Mouse (Mus musculus) C2C12 (cell line): ENCODE measurements around the gene Pard3b. TPM values are rescaled to one million over a fixed set of nuclear protein-coding genes. Genes with fewer than 3 reads are reported as not detected.

Source experiments
- H3K27me3 ChIP-seq: one replicate; pipeline ENCODE4 v1.6.1; 2011; ENCODE audit not compliant: control insufficient read depth, insufficient read depth, insufficient read length
- H3K36me3 ChIP-seq: one replicate; pipeline ENCODE4 v1.6.1; 2011; ENCODE audit not compliant: control insufficient read depth, insufficient read depth
- H3K4me3 ChIP-seq: one replicate; pipeline ENCODE4 v1.5.1; 2011; ENCODE audit warnings: mild to moderate bottlenecking, control low read depth; ENCODE audit not compliant: poor library complexity, insufficient read depth, severe bottlenecking
- H3K79me2 ChIP-seq: one replicate; pipeline ENCODE4 v1.6.1; 2011; ENCODE audit not compliant: control insufficient read depth, insufficient read depth
- H3K79me3 ChIP-seq: one replicate; pipeline ENCODE4 v1.6.1; 2011; ENCODE audit warnings: low read depth, control low read depth
- H3ac ChIP-seq: one replicate; pipeline ENCODE3; 2011; ENCODE audit warnings: low read depth; ENCODE audit not compliant: control insufficient read depth, insufficient read length
- MAX ChIP-seq: IDR thresholded peaks from one replicate; pipeline ENCODE4 v1.6.1; 2011; ENCODE audit warnings: mild to moderate bottlenecking, control low read depth
- USF1 ChIP-seq: IDR thresholded peaks from one replicate; pipeline ENCODE4 v1.6.1; 2011; ENCODE audit warnings: low read depth, mild to moderate bottlenecking, control low read depth, moderate library complexity
- polyA plus RNA-seq: library from polyadenylated mRNA; unstranded; fragments of >200 nt; fragmentation: generic; extraction: Trizol; gene quantifications from one replicate; pipeline ENCODE4 v1.2.1, GENCODE M21; 2012; ENCODE audit warnings: missing spikeins

Gene Pard3b
- polyA plus RNA-seq, 1 experiment, result 0.20 TPM

DNA sequence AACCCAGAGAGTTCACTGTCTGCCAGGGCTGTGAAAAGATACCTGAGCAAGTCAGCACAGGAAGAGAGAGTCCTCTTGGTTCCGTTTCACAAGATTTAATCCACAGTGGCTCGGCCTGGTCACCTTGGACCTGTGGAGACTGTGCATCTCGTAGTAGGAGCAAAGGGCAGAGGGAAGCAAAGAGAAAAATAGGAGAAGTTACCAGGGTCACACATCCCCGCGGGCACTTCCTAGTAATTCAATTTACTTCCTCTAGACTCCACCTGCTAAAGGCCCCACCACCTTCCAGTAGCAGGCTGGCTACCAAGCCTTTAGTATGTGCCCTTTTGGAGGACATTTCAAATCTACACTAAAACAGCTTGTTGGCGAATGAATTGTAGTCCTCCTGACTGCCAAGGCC is 1052.6 kb downstream of the Pard3b start:
- Histone ChIP-seq H3K4me3 (no peak overlapping the region), H3K27me3 (no peaks in the 10 kb centered on the region), H3K79me3 (no peaks in the 10 kb centered on the region), H3K79me2 (no peaks in the 10 kb centered on the region), H3K36me3 (no peaks in the 10 kb centered on the region), H3ac (no peak overlapping the region)
- no peak for TF ChIP-seq MAX
- TF ChIP-seq USF1, result no peak
